Mouse (Mus musculus): Measurements from ENCODE around the gene Defa31. TPM values are rescaled to one million over a fixed set of nuclear protein-coding genes. Genes with fewer than 3 reads are reported as not detected.
"Not testable (repeated sequence)": the region's sequence is repeated elsewhere in the genome, so short reads cannot be mapped to it uniquely, and the experiment has no call there.

Defa31 gene
- 0.74 TPM in 1 of 2 replicates, not detected in the other for polyA plus RNA-seq (2015; fragmentation: Nextera tagmentation; extraction: Ambion mirVana)

DNA sequence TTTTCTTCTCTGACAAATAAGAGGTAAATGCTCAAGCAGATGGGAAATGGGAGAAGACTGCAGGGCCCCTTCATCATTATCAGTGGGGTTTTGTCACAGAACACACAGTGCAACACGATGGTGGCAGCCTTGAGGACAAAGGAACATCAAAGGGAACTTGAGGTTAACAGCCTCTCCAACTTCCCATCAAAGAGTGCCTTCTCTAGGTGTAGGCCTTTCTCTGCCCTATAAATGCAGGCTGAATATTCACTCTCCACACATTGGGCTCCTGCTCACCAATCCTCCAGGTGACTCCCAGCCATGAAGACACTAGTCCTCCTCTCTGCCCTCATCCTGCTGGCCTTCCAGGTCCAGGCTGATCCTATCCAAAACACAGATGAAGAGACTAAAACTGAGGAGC lies at the start of gene Defa31:
Gene Defa31, plus strand, starts transcription at position 301 of the 400 bp plus-strand sequence.
- not testable (repeated sequence) for DNase-seq (ENCODE audit: low spot score)

DNA sequence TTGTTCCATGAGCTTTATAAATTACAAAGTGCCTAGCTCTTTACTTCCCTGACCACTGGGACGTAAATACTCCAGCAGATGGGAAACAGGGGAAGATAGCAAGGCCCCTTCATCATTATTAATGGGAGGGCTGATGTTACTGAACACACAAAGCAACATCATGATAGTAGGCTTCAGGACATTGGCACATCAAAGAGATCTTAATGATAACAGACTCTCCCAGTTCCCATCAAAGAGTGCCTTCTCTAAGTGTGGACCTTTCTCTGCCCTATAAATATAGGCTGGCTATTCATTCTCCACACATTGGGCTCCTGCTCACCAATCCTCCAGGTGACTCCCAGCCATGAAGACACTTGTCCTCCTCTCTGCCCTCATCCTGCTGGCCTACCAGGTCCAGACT lies 29.4 kb upstream of the Defa31 start, which contains the start of gene Defa22:
Gene Defa22, plus strand, starts transcription at position 301 of the 400 bp plus-strand sequence.
- DNase-seq (ENCODE audit: low spot score) = not testable (repeated sequence)

DNA sequence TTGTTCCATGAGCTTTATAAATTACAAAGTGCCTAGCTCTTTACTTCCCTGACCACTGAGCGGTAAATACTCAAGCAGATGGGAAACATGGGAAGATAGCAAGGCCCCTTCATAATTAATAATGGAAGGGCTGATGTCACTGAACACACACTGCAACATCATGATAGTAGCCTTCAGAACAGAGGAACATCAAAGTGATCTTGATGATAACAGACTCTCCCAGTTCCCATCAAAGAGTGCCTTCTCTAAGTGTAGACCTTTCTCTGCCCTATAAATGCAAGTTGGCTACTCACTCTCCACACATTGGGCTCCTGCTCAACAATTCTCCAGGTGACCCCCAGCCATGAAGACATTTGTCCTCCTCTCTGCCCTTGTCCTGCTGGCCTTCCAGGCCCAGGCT lies 9.8 kb downstream of the Defa31 start, which contains the start of gene Gm15293:
Gene Gm15293, plus strand, starts transcription at position 301 of the 400 bp plus-strand sequence.
- DNase-seq (ENCODE audit: low spot score) = not testable (repeated sequence)

Other genes with a start within 250 kb of the Defa31 start
- not detected in 2 replicates for gene AY761185, start 246.9 kb upstream of the Defa31 start, polyA plus RNA-seq (2015; fragmentation: Nextera tagmentation; extraction: Ambion mirVana)
- gene Defa21, start 166.1 kb upstream of the Defa31 start, polyA plus RNA-seq (2015; fragmentation: Nextera tagmentation; extraction: Ambion mirVana) = 1.2 and 1.4 TPM in 2 replicates
- not detected in 2 replicates for gene Defa23, start 136.6 kb upstream of the Defa31 start, polyA plus RNA-seq (2015; fragmentation: Nextera tagmentation; extraction: Ambion mirVana)
- not detected in 2 replicates for gene Defa35, start 126.6 kb upstream of the Defa31 start, polyA plus RNA-seq (2015; fragmentation: Nextera tagmentation; extraction: Ambion mirVana)
- gene Defa25, start 107.2 kb upstream of the Defa31 start, polyA plus RNA-seq (2015; fragmentation: Nextera tagmentation; extraction: Ambion mirVana) = not detected in 2 replicates
- gene Gm14851, start 95.6 kb upstream of the Defa31 start, polyA plus RNA-seq (2015; fragmentation: Nextera tagmentation; extraction: Ambion mirVana) = 0.77 TPM in 1 of 2 replicates, not detected in the other
- not detected in 2 replicates for gene Defa30, start 57.0 kb upstream of the Defa31 start, polyA plus RNA-seq (2015; fragmentation: Nextera tagmentation; extraction: Ambion mirVana)
- not detected in 2 replicates for gene Defa22, start 29.3 kb upstream of the Defa31 start, polyA plus RNA-seq (2015; fragmentation: Nextera tagmentation; extraction: Ambion mirVana)
- not detected in 2 replicates for gene Gm15293, start 9.9 kb downstream of the Defa31 start, polyA plus RNA-seq (2015; fragmentation: Nextera tagmentation; extraction: Ambion mirVana)
- gene Gm15292, start 58.1 kb downstream of the Defa31 start, polyA plus RNA-seq (2015; fragmentation: Nextera tagmentation; extraction: Ambion mirVana) = not detected in 2 replicates
- not detected in 2 replicates for gene Defa27, start 123.9 kb downstream of the Defa31 start, polyA plus RNA-seq (2015; fragmentation: Nextera tagmentation; extraction: Ambion mirVana)
- 0.28 and 0.34 TPM in 2 replicates for gene Defa29, start 135.4 kb downstream of the Defa31 start, polyA plus RNA-seq (2015; fragmentation: Nextera tagmentation; extraction: Ambion mirVana)
- gene Defa2, start 186.9 kb downstream of the Defa31 start, polyA plus RNA-seq (2015; fragmentation: Nextera tagmentation; extraction: Ambion mirVana) = not detected in 2 replicates
- gene Defa33, start 200.2 kb downstream of the Defa31 start, polyA plus RNA-seq (2015; fragmentation: Nextera tagmentation; extraction: Ambion mirVana) = 1.1 TPM in 1 of 2 replicates, not detected in the other
- not detected in 2 replicates for gene Defa36, start 235.8 kb downstream of the Defa31 start, polyA plus RNA-seq (2015; fragmentation: Nextera tagmentation; extraction: Ambion mirVana)